Mouse (Mus musculus): ENCODE results near the gene Grid2ip. TPM values are rescaled to one million over a fixed set of nuclear protein-coding genes. Genes with fewer than 3 reads are reported as not detected.
A peak's percentile ranks its signal among the peaks of the same experiment; 100 is the strongest.

The Grid2ip gene
- total RNA-seq (2017), result not detected in 2 replicates

- no peak for ATAC-seq (ENCODE audit: extremely low read depth, insufficient number of reproducible peaks, low FRiP score, poor library complexity, severe bottlenecking)
These were observed at the start of gene Grid2ip for GRCm38 (mm10) chr5:143356686-143357388. Grid2ip (plus strand) TSS chr5:143357338.

- ATAC-seq (ENCODE audit: extremely low read depth, insufficient number of reproducible peaks, low FRiP score, poor library complexity, severe bottlenecking), result no peak
These were observed 48.3 kb upstream of the Grid2ip start for GRCm38 (mm10) chr5:143308825-143309224.

GRCm38 (mm10) chr5:143309916-143310315 lies 47.2 kb upstream of the Grid2ip start:
- ATAC-seq (ENCODE audit: extremely low read depth, insufficient number of reproducible peaks, low FRiP score, poor library complexity, severe bottlenecking), result no peak

- ATAC-seq (ENCODE audit: extremely low read depth, insufficient number of reproducible peaks, low FRiP score, poor library complexity, severe bottlenecking), result peak; percentile 57; the same call in 1 of the 2 replicates
These were observed 45.3 kb upstream of the Grid2ip start for GRCm38 (mm10) chr5:143311886-143312285.

- ATAC-seq (ENCODE audit: extremely low read depth, insufficient number of reproducible peaks, low FRiP score, poor library complexity, severe bottlenecking), result no peak
These were observed 42.9 kb upstream of the Grid2ip start for GRCm38 (mm10) chr5:143314183-143314729.

GRCm38 (mm10) chr5:143314730-143315513 lies 42.2 kb upstream of the Grid2ip start, which contains the start of gene E130309D02Rik:
E130309D02Rik (minus strand) TSS chr5:143315360.
- peak; percentile 63 for ATAC-seq (ENCODE audit: extremely low read depth, insufficient number of reproducible peaks, low FRiP score, poor library complexity, severe bottlenecking)

GRCm38 (mm10) chr5:143315514-143315888 lies 41.6 kb upstream of the Grid2ip start:
- ATAC-seq (ENCODE audit: extremely low read depth, insufficient number of reproducible peaks, low FRiP score, poor library complexity, severe bottlenecking), result no peak

GRCm38 (mm10) chr5:143316605-143317287 lies 40.4 kb upstream of the Grid2ip start:
- no peak for ATAC-seq (ENCODE audit: extremely low read depth, insufficient number of reproducible peaks, low FRiP score, poor library complexity, severe bottlenecking)

GRCm38 (mm10) chr5:143317288-143317610 lies 39.9 kb upstream of the Grid2ip start:
- no peak for ATAC-seq (ENCODE audit: extremely low read depth, insufficient number of reproducible peaks, low FRiP score, poor library complexity, severe bottlenecking)

GRCm38 (mm10) chr5:143328690-143329495 lies 28.2 kb upstream of the Grid2ip start, which contains the start of gene Zdhhc4:
Zdhhc4 (minus strand) TSS chr5:143329256.
- peak; percentile 78 for ATAC-seq (ENCODE audit: extremely low read depth, insufficient number of reproducible peaks, low FRiP score, poor library complexity, severe bottlenecking)

- peak; percentile 64 for ATAC-seq (ENCODE audit: extremely low read depth, insufficient number of reproducible peaks, low FRiP score, poor library complexity, severe bottlenecking)
These were observed 23.3 kb upstream of the Grid2ip start for GRCm38 (mm10) chr5:143333872-143334271.

- ATAC-seq (ENCODE audit: extremely low read depth, insufficient number of reproducible peaks, low FRiP score, poor library complexity, severe bottlenecking), result no peak
These were observed 22.6 kb upstream of the Grid2ip start for GRCm38 (mm10) chr5:143334418-143335088.

- ATAC-seq (ENCODE audit: extremely low read depth, insufficient number of reproducible peaks, low FRiP score, poor library complexity, severe bottlenecking), result no peak
These were observed 22.1 kb upstream of the Grid2ip start for GRCm38 (mm10) chr5:143335089-143335460.

- no peak for ATAC-seq (ENCODE audit: extremely low read depth, insufficient number of reproducible peaks, low FRiP score, poor library complexity, severe bottlenecking)
These were observed 20.6 kb upstream of the Grid2ip start for GRCm38 (mm10) chr5:143336559-143336958.

- no peak for ATAC-seq (ENCODE audit: extremely low read depth, insufficient number of reproducible peaks, low FRiP score, poor library complexity, severe bottlenecking)
These were observed 17.5 kb upstream of the Grid2ip start for GRCm38 (mm10) chr5:143339603-143340002.

- ATAC-seq (ENCODE audit: extremely low read depth, insufficient number of reproducible peaks, low FRiP score, poor library complexity, severe bottlenecking), result no peak
These were observed 10.8 kb upstream of the Grid2ip start for GRCm38 (mm10) chr5:143346367-143346766.

- no peak for ATAC-seq (ENCODE audit: extremely low read depth, insufficient number of reproducible peaks, low FRiP score, poor library complexity, severe bottlenecking)
These were observed 1.1 kb upstream of the Grid2ip start for GRCm38 (mm10) chr5:143356017-143356416.

GRCm38 (mm10) chr5:143357564-143357963 lies 426 bp downstream of the Grid2ip start:
- ATAC-seq (ENCODE audit: extremely low read depth, insufficient number of reproducible peaks, low FRiP score, poor library complexity, severe bottlenecking), result no peak
